Mouse (Mus musculus) cerebellum, adult 11 months (tissue): Measurements from ENCODE around the gene Gls2.
"Not testable (repeated sequence)": the region's sequence is repeated elsewhere in the genome, so short reads cannot be mapped to it uniquely, and the experiment has no call there.

Source experiments
- DNase-seq: peaks from one replicate; pipeline ENCODE4 v3.0.0; 2022

Gene Gls2

GRCm38 (mm10) chr10:128201856-128202255 is 7.6 kb downstream of the Gls2 start:
- DNase-seq: no peak

- no peak for DNase-seq
Measured at GRCm38 (mm10) chr10:128204941-128205340, 10.7 kb downstream of the Gls2 start.

GRCm38 (mm10) chr10:128208326-128208725 is 14.1 kb downstream of the Gls2 start:
- DNase-seq: no peak

GRCm38 (mm10) chr10:128209311-128210009 is 15.2 kb downstream of the Gls2 start:
- DNase-seq: no peak

- DNase-seq: no peak
Measured at GRCm38 (mm10) chr10:128210131-128210530, 15.9 kb downstream of the Gls2 start.

GRCm38 (mm10) chr10:128210954-128211353 is 16.7 kb downstream of the Gls2 start:
- no peak for DNase-seq

- DNase-seq: peak; percentile 86
Measured at GRCm38 (mm10) chr10:128211390-128212108, 17.3 kb downstream of the Gls2 start, which contains the start of gene Spryd4. TSS of gene Spryd4 (minus strand) at chr10:128211807.

GRCm38 (mm10) chr10:128212148-128212547 is 17.9 kb downstream of the Gls2 start:
- no peak for DNase-seq

- DNase-seq: peak; percentile 78
Measured at GRCm38 (mm10) chr10:128212871-128213323, 18.6 kb downstream of the Gls2 start.

GRCm38 (mm10) chr10:128214112-128214511 is 19.9 kb downstream of the Gls2 start:
- not testable (repeated sequence) for DNase-seq

- DNase-seq: no peak
Measured at GRCm38 (mm10) chr10:128214981-128215380, 20.7 kb downstream of the Gls2 start.

GRCm38 (mm10) chr10:128218387-128219117 is 24.3 kb downstream of the Gls2 start:
- no peak for DNase-seq

- no peak for DNase-seq
Measured at GRCm38 (mm10) chr10:128221533-128222286, 27.5 kb downstream of the Gls2 start.

- DNase-seq: no peak
Measured at GRCm38 (mm10) chr10:128225064-128225463, 30.8 kb downstream of the Gls2 start.

- DNase-seq: no peak
Measured at GRCm38 (mm10) chr10:128225538-128225937, 31.3 kb downstream of the Gls2 start, which contains the start of gene Mip. TSS of gene Mip (plus strand) at chr10:128225838.

- DNase-seq: no peak
Measured at GRCm38 (mm10) chr10:128227592-128227991, 33.3 kb downstream of the Gls2 start.

- no peak for DNase-seq
Measured at GRCm38 (mm10) chr10:128228009-128228408, 33.8 kb downstream of the Gls2 start.

- no peak for DNase-seq
Measured at GRCm38 (mm10) chr10:128230582-128230981, 36.3 kb downstream of the Gls2 start.

- DNase-seq: no peak
Measured at GRCm38 (mm10) chr10:128231146-128231545, 36.9 kb downstream of the Gls2 start.

- peak; percentile 88 for DNase-seq
Measured at GRCm38 (mm10) chr10:128231697-128232419, 37.6 kb downstream of the Gls2 start, which contains the start of gene Timeless. TSS of gene Timeless (plus strand) at chr10:128232065.

- peak; percentile 54 for DNase-seq
Measured at GRCm38 (mm10) chr10:128232420-128232985, 38.2 kb downstream of the Gls2 start.
